8 mouse cellular contexts compared by ENCODE assay signal in genomic region chr1:64876276-64876675, GRCm38 (mm10).
DNase-seq lines count a peak whose midpoint lies in the region; TF ChIP-seq lines count a peak whose summit lies in the region.
"Had no signal": no experiment of that assay in that cellular context is flagged by ENCODE, and none has a peak within 500 bp of the region (broad histone marks: within the 10 kb centered on the region; RNA-seq: fewer than 3 reads in every experiment).

No protein-coding gene starts in this region.

- H3K36me3 ChIP-seq in ES-E14 (ENCODE audit: control insufficient read depth, insufficient read depth, low read length, poor library complexity, severe bottlenecking) = no peaks in the 10 kb centered on the region; the same call in 1 of the 2 replicates

- H3K27ac ChIP-seq in ES-E14 (ENCODE audit: insufficient read depth, low read depth, low read length, poor library complexity, severe bottlenecking) = no peak overlapping the region
- no peak overlapping the region for H3K27ac ChIP-seq in layer of hippocampus, adult 2 months

- no peak overlapping the region for H3K4me3 ChIP-seq in ES-E14 (ENCODE audit: insufficient read depth in 1 of 2, low read depth in 1 of 2, low read length in 2 of 2, poor library complexity in 1 of 2, severe bottlenecking in 1 of 2)
- H3K4me3 ChIP-seq in layer of hippocampus, adult 2 months = no peak overlapping the region

- no peaks in the 10 kb centered on the region for H3K9me3 ChIP-seq in ES-E14 (ENCODE audit: control insufficient read depth, insufficient read depth, low read depth, low read length)

- in situ Hi-C loops in ES-E14 (cut with MboI; ENCODE audit: low sequenced_read_pairs in 2 of 2, unreplicated experiment in 2 of 2) = no loop called here

- TF ChIP-seq CTCF in layer of hippocampus, adult 2 months (conservative IDR thresholded peaks at IDR 0.05) = no peak

- H3K4me1 ChIP-seq in ES-E14 (ENCODE audit: control insufficient read depth in 2 of 2, insufficient read depth in 2 of 2, low read length in 2 of 2, poor library complexity in 1 of 2) = no peaks in the 10 kb centered on the region

- H3K9ac ChIP-seq in ES-E14 (ENCODE audit: insufficient read depth, low read depth, low read length, poor library complexity, severe bottlenecking) = no peak overlapping the region

- intact Hi-C loops in heart, postnatal 10 days (cut with DNase I) = no loop called here

- DNase-seq in ES-E14 (ENCODE audit: low read depth, low spot score) (no peak), adipocyte (ENCODE audit: low spot score) (peak; percentile 42)
- DNase-seq in heart, postnatal 10 days = peak; percentile 44 to 49
- peak; percentile 64 for DNase-seq in lung, postnatal 36 days
- DNase-seq in cerebellum, postnatal 4 days (ENCODE audit: low spot score in 2 of 2) = no peak
- no peak for DNase-seq in layer of hippocampus, adult 2 months (ENCODE audit: low spot score in 2 of 2)
- DNase-seq in layer of hippocampus, adult 18-20 months (ENCODE audit: low spot score in 2 of 2) = no peak
- DNase-seq: cerebellum, adult 9-10 months had no signal

TF ChIP-seq in ES-E14, 5 proteins besides CTCF, POLR2A, EP300 and RAD21:
- peak; percentile 52; the same call in 1 of the 2 replicates for TF ChIP-seq MAFK (IDR thresholded peaks at IDR 0.05; ENCODE audit: insufficient read depth, low read depth, low read length)
- TF ChIP-seq CHD2 (IDR thresholded peaks at IDR 0.05; ENCODE audit: low read depth, low read length) = no peak

Comparison
In these comparisons a context has a peak if more than half of its experiments do, and no peak if none do; other contexts are left out.
1. DNase-seq: peak in adipocyte (single experiment), heart, postnatal 10 days (2 of 2) and lung, postnatal 36 days (single experiment); none in ES-E14 (single experiment), cerebellum, postnatal 4 days (0 of 2), layer of hippocampus, adult 2 months (0 of 2) and layer of hippocampus, adult 18-20 months (0 of 2).